Mouse (Mus musculus) frontal cortex, postnatal 25 days (tissue): Measurements from ENCODE around the gene Sash1.

Source experiments
- DNase-seq, 2 experiments: peaks; one replicate each; pipeline ENCODE4 v3.0.0; 2022; ENCODE audit warnings: low spot score in 2 of 2

Gene Sash1

GRCm38 (mm10) chr10:8682341-8682740 is 203.5 kb downstream of the Sash1 start:
- no peak for DNase-seq

- DNase-seq, result no peak
These were observed 209.1 kb downstream of the Sash1 start for GRCm38 (mm10) chr10:8676722-8677121.
